Mouse (Mus musculus): ENCODE measurements around the gene Raph1. TPM values are rescaled to one million over a fixed set of nuclear protein-coding genes. Genes with fewer than 3 reads are reported as not detected.
A peak's percentile ranks its signal among the peaks of the same experiment; 100 is the strongest.

Gene Raph1
- polyA plus RNA-seq, 1 experiment from 2014 or later: 28.3 TPM

GRCm38 (mm10) chr1:60543681-60544080 is 23.2 kb downstream of the Raph1 start:
- Histone ChIP-seq H3K9ac (no peak overlapping the region), H3K4me2 (no peak overlapping the region), H3K27me3 (replicated peaks) (no peaks in the 10 kb centered on the region), H3K36me3 (replicated peaks) (no peaks in the 10 kb centered on the region), H3K27ac (no peak overlapping the region), H3K9me3 (no peaks in the 10 kb centered on the region), H3K4me1 (no peaks in the 10 kb centered on the region; the same call in 1 of the 2 replicates), H3K4me3 (no peak overlapping the region)
- ATAC-seq (replicated peaks): no peak
- 29% methylated on average over 1 of the region's 1 CpGs for WGBS

- ATAC-seq (replicated peaks): no peak
- H3K9me3 ChIP-seq: no peaks in the 10 kb centered on the region
- WGBS: 91% methylated on average over 3 of the region's 3 CpGs
These were observed 27.6 kb downstream of the Raph1 start for GRCm38 (mm10) chr1:60539272-60539671.

GRCm38 (mm10) chr1:60534932-60535331 is 32.0 kb downstream of the Raph1 start:
- H3K36me3 ChIP-seq (replicated peaks): peaks cover 12% of the 10 kb centered on the region
- no peaks in the 10 kb centered on the region for H3K9me3 ChIP-seq
- H3K27ac ChIP-seq: no peak overlapping the region
- H3K27me3 ChIP-seq (replicated peaks): no peaks in the 10 kb centered on the region
- no peak for ATAC-seq (replicated peaks)
- no peak overlapping the region for H3K4me2 ChIP-seq
- no peak overlapping the region for H3K4me3 ChIP-seq
- H3K4me1 ChIP-seq: no peaks in the 10 kb centered on the region
- H3K9ac ChIP-seq: no peak overlapping the region
- 93% methylated on average over 2 of the region's 2 CpGs for WGBS

More at GRCm38 (mm10) chr1:60539272-60539671, 27.6 kb downstream of the Raph1 start:
- Histone ChIP-seq H3K27me3 (replicated peaks) (no peaks in the 10 kb centered on the region), H3K4me3 (no peak overlapping the region), H3K4me2 (no peak overlapping the region), H3K4me1 (no peaks in the 10 kb centered on the region; the same call in 1 of the 2 replicates), H3K36me3 (replicated peaks) (no peaks in the 10 kb centered on the region), H3K27ac (no peak overlapping the region), H3K9ac (no peak overlapping the region)

GRCm38 (mm10) chr1:60530636-60531035 is 36.3 kb downstream of the Raph1 start:
- Histone ChIP-seq H3K9ac (no peak overlapping the region), H3K4me3 (no peak overlapping the region), H3K36me3 (replicated peaks) (peaks cover 21% of the 10 kb centered on the region), H3K4me2 (no peak overlapping the region), H3K27me3 (replicated peaks) (no peaks in the 10 kb centered on the region), H3K4me1 (no peaks in the 10 kb centered on the region), H3K27ac (no peak overlapping the region), H3K9me3 (no peaks in the 10 kb centered on the region)
- WGBS: 93% methylated on average over 2 of the region's 2 CpGs
- ATAC-seq (replicated peaks): no peak

- Histone ChIP-seq H3K27me3 (replicated peaks) (no peaks in the 10 kb centered on the region), H3K9me3 (no peaks in the 10 kb centered on the region), H3K36me3 (replicated peaks) (peaks cover 24% of the 10 kb centered on the region), H3K27ac (no peak overlapping the region), H3K4me3 (no peak overlapping the region), H3K9ac (no peak overlapping the region), H3K4me1 (no peaks in the 10 kb centered on the region), H3K4me2 (no peak overlapping the region)
- 92% methylated on average over 6 of the region's 6 CpGs for WGBS
- no peak for ATAC-seq (replicated peaks)
These were observed 36.8 kb downstream of the Raph1 start for GRCm38 (mm10) chr1:60530107-60530506.

- 90% methylated on average over 2 of the region's 2 CpGs for WGBS
- no peak overlapping the region for H3K27ac ChIP-seq
- H3K27me3 ChIP-seq (replicated peaks): no peaks in the 10 kb centered on the region
- peaks cover 5% of the 10 kb centered on the region; the same call in 1 of the 2 replicates for H3K36me3 ChIP-seq (replicated peaks)
- H3K9me3 ChIP-seq: no peaks in the 10 kb centered on the region
- no peak overlapping the region for H3K9ac ChIP-seq
- H3K4me3 ChIP-seq: no peak overlapping the region
- no peaks in the 10 kb centered on the region for H3K4me1 ChIP-seq
- no peak for ATAC-seq (replicated peaks)
- H3K4me2 ChIP-seq: no peak overlapping the region
These were observed 56.3 kb downstream of the Raph1 start for GRCm38 (mm10) chr1:60510584-60510983.

- no peak for ATAC-seq (replicated peaks)
- H3K36me3 ChIP-seq (replicated peaks): peaks cover 18% of the 10 kb centered on the region
These were observed 63.4 kb downstream of the Raph1 start for GRCm38 (mm10) chr1:60503456-60503855.

GRCm38 (mm10) chr1:60493421-60493820 is 73.5 kb downstream of the Raph1 start:
- H3K27me3 ChIP-seq (replicated peaks): no peaks in the 10 kb centered on the region
- no peaks in the 10 kb centered on the region for H3K4me1 ChIP-seq
- no peak overlapping the region for H3K27ac ChIP-seq
- H3K36me3 ChIP-seq (replicated peaks): peaks cover 31% of the 10 kb centered on the region
- no peaks in the 10 kb centered on the region for H3K9me3 ChIP-seq
- WGBS: 90% methylated on average over 6 of the region's 6 CpGs
- H3K9ac ChIP-seq: no peak overlapping the region
- H3K4me3 ChIP-seq: no peak overlapping the region
- H3K4me2 ChIP-seq: no peak overlapping the region
- no peak for ATAC-seq (replicated peaks)

More at GRCm38 (mm10) chr1:60503456-60503855, 63.4 kb downstream of the Raph1 start:
- Histone ChIP-seq H3K9ac (no peak overlapping the region), H3K9me3 (no peaks in the 10 kb centered on the region), H3K4me1 (no peaks in the 10 kb centered on the region), H3K27me3 (replicated peaks) (no peaks in the 10 kb centered on the region), H3K4me3 (no peak overlapping the region), H3K4me2 (no peak overlapping the region), H3K27ac (no peak overlapping the region)
- WGBS: 69% methylated on average over 5 of the region's 5 CpGs

- H3K36me3 ChIP-seq (replicated peaks): peaks cover 32% of the 10 kb centered on the region
- H3K27ac ChIP-seq: no peak overlapping the region
- H3K4me3 ChIP-seq: no peak overlapping the region
- H3K9ac ChIP-seq: no peak overlapping the region
- H3K4me2 ChIP-seq: no peak overlapping the region
- H3K9me3 ChIP-seq: no peaks in the 10 kb centered on the region
- no peak for ATAC-seq (replicated peaks)
- H3K27me3 ChIP-seq (replicated peaks): no peaks in the 10 kb centered on the region
- 81% methylated on average over 5 of the region's 5 CpGs for WGBS
- H3K4me1 ChIP-seq: no peaks in the 10 kb centered on the region
These were observed 74.5 kb downstream of the Raph1 start for GRCm38 (mm10) chr1:60492404-60492803.

- 72% methylated on average over 4 of the region's 4 CpGs for WGBS
These were observed 76.4 kb downstream of the Raph1 start for GRCm38 (mm10) chr1:60490510-60490909.

GRCm38 (mm10) chr1:60489660-60490059 is 77.2 kb downstream of the Raph1 start:
- Histone ChIP-seq H3K27me3 (replicated peaks) (no peaks in the 10 kb centered on the region), H3K9me3 (no peaks in the 10 kb centered on the region), H3K27ac (no peak overlapping the region), H3K9ac (no peak overlapping the region), H3K36me3 (replicated peaks) (peaks cover 35% of the 10 kb centered on the region), H3K4me1 (no peaks in the 10 kb centered on the region), H3K4me2 (no peak overlapping the region), H3K4me3 (no peak overlapping the region)
- ATAC-seq (replicated peaks): 0 out of 2 replicates have a peak, but pooled peaks have one; percentile 46
- WGBS: 100% methylated on average over 2 of the region's 2 CpGs

More at GRCm38 (mm10) chr1:60490510-60490909, 76.4 kb downstream of the Raph1 start:
- H3K27ac ChIP-seq: no peak overlapping the region
- H3K4me1 ChIP-seq: no peaks in the 10 kb centered on the region
- peaks cover 39% of the 10 kb centered on the region for H3K36me3 ChIP-seq (replicated peaks)
- H3K9ac ChIP-seq: no peak overlapping the region
- H3K4me2 ChIP-seq: no peak overlapping the region
- no peaks in the 10 kb centered on the region for H3K9me3 ChIP-seq
- no peak overlapping the region for H3K4me3 ChIP-seq
- no peaks in the 10 kb centered on the region for H3K27me3 ChIP-seq (replicated peaks)
- ATAC-seq (replicated peaks): no peak

GRCm38 (mm10) chr1:60488635-60489034 is 78.3 kb downstream of the Raph1 start:
- no peaks in the 10 kb centered on the region for H3K4me1 ChIP-seq
- no peak overlapping the region for H3K4me3 ChIP-seq
- H3K36me3 ChIP-seq (replicated peaks): peaks cover 31% of the 10 kb centered on the region
- H3K27ac ChIP-seq: no peak overlapping the region
- no peak overlapping the region for H3K4me2 ChIP-seq
- no peaks in the 10 kb centered on the region for H3K27me3 ChIP-seq (replicated peaks)
- no peaks in the 10 kb centered on the region for H3K9me3 ChIP-seq
- WGBS: 86% methylated on average over 8 of the region's 8 CpGs
- ATAC-seq (replicated peaks): no peak
- no peak overlapping the region for H3K9ac ChIP-seq

- no peaks in the 10 kb centered on the region for H3K4me1 ChIP-seq
- WGBS: 74% methylated on average over 3 of the region's 3 CpGs
- no peaks in the 10 kb centered on the region for H3K9me3 ChIP-seq
- no peak for ATAC-seq (replicated peaks)
- no peak overlapping the region for H3K4me2 ChIP-seq
- no peak overlapping the region for H3K4me3 ChIP-seq
- no peak overlapping the region for H3K27ac ChIP-seq
- H3K27me3 ChIP-seq (replicated peaks): no peaks in the 10 kb centered on the region
- H3K9ac ChIP-seq: no peak overlapping the region
- H3K36me3 ChIP-seq (replicated peaks): peaks cover 24% of the 10 kb centered on the region; the same call in 1 of the 2 replicates
These were observed 81.3 kb downstream of the Raph1 start for GRCm38 (mm10) chr1:60485649-60486048.

Measured in midbrain, embryonic 15.5 days (tissue).